Mouse (Mus musculus): Measurements from ENCODE around the gene Nat8f4.
"Not testable (repeated sequence)": the region's sequence is repeated elsewhere in the genome, so short reads cannot be mapped to it uniquely, and the experiment has no call there.

Gene Nat8f4

GRCm38 (mm10) chr6:85898596-85899475 is 5.8 kb downstream of the Nat8f4 start:
- not testable (repeated sequence) for DNase-seq

DNA sequence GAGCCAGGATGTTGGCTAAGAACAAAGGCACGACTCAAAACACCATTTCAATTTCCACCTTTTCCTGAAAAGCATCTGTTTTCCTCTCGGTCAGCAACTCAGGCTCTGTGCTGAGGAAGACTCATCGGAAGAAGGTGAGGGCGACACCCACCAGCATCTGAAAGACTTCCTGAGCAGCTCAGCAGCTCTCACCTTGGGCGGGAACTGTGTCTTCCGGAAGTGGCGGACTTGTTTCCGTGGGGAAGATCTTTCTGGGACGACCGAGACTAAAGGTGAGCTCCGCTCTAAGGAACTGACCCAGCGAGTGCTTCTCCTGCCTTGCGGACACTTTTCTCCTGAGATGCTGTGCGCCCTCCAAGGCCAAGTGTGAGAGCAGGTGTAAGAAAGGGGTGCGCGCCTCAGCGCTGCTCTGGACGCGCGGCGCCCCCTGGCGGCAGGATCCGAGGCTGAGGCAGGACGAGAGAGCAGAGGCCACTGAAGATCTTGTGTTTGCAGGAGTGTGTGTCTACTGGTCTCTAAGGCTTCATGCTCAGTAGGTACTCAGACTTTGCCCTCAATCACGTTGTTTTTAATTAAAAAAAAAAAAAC is 9.5 kb downstream of the Nat8f4 start:
- not testable (repeated sequence) for DNase-seq

GRCm38 (mm10) chr6:85888961-85889360 is 15.7 kb downstream of the Nat8f4 start:
- DNase-seq: no peak

DNA sequence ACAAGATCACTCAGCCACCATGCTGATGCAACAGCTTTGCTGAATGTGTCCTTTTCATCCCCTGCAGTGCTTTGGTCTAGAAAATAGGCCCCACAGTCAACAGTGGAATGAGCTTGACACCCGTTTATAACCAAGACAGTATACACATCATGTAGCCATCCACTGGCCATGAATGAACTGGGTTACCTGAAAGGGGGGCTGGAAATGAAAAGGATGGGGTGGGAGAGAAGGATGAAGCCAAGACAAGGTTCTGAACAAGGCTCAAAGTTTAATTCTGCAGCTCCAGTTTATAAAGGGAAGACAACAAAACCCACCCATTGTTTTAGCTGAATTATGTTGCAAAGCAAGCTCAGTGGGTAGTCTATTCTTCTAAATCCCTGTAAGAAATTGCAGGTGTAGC is 20.4 kb downstream of the Nat8f4 start:
- no peak for DNase-seq

DNA sequence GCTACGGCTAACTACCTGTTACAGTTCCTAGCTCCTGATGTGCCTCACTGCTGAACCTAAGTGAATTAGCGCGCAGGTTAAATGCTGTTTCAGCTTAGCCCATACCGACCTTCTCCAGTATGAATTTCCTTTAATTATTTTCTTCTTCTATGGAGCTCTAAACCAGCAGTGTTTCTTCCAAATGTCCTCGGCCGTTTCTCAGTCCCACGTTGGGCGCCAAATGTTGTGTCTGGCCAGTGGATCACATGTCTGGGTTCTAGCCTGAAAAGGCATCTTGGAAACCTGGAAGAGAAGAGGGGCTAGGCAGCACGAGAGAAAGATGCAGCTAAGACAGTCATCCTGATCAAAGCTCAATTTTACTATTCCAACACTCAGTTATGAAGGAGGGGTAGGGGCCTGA is 21.4 kb downstream of the Nat8f4 start:
- not testable (repeated sequence) for DNase-seq

DNA sequence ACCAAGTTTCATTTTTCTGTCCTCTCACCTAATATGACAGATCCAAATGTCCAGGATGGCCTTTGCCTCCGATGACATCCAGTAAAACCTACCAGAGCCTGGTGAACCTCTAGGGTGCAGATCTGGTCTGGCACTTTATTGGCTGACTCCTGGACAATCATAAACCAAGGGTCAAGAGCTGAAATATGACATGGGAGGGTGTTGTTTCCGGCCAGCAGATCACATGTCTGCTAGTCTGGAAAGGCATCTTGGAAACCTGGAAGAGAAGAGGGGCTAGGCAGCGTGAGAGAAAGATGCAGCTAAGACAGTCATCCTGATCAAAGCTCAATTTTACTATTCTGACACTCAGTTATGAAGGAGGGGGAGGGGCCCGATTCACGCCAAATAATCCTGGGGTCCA is 35.7 kb downstream of the Nat8f4 start, which contains the start of gene Nat8f2:
Gene Nat8f2, minus strand, starts transcription at position 153 of the 400 bp plus-strand sequence.
- DNase-seq: not testable (repeated sequence)

DNA sequence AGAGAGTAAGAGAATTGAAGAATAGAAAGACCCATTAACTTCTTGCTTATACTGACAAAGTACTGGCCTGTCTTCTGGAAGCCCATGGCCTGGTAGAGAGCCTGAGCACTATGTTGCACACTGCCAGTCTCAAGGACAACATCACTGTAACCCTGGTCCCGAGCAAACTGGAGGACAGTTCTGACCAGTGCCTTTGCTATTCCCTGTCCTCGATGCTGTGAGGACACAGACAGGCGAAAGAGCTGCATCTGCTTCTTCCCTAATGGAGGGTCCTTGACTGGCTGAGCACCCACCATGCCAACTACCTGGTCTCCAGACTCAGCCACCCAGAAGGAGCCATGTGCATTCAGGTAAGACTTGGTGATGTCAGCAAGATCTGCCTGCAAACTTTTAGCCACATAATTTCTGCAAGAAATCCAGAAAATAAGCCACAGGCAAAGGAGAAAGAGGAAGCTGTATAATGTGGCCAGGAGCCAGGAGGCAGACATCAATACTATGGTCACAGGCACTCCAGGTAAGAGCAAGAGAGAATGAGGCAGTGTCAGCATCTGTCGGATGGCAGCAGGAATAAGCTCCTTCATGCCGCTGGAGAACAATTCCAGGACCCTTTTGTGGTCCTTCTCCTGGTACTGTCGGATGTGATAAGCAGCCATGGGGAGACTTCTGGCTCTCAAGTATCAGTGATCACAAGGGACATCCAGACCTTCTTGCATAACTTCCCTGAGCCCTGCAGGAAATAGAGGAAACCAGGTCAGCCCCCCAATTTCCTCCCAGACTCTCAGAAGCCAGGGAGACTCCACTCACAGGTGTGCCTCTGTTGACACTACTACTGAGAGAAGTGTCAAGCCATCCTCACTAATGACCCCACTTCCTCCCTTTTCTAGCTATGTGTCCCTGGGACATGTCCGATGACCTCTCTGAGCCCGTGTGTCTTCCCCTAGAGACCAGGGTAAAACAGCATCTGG is 36.7 kb downstream of the Nat8f4 start:
- DNase-seq: no peak

GRCm38 (mm10) chr6:85866995-85867394 is 37.7 kb downstream of the Nat8f4 start:
- DNase-seq: not testable (repeated sequence)

DNA sequence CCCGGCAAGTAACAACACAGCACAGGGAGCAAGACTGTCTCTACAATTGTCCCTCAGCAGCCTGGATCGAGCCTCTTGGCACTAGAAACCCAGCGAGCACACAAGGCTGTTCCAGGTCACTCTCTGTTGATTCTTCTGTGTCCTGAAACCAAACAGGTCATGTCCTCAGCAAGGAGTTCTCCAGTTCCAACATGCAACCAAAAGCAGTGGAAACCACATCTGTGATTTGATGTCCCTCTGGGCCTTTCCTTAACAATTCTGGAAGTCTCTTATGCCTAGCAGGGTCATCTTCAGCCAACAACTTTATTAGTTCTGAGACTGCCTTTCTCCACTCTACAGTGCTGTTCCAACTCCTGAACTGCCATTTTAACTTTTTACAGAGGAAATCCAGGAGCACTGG is 38.5 kb downstream of the Nat8f4 start:
- DNase-seq: not testable (repeated sequence)

DNA sequence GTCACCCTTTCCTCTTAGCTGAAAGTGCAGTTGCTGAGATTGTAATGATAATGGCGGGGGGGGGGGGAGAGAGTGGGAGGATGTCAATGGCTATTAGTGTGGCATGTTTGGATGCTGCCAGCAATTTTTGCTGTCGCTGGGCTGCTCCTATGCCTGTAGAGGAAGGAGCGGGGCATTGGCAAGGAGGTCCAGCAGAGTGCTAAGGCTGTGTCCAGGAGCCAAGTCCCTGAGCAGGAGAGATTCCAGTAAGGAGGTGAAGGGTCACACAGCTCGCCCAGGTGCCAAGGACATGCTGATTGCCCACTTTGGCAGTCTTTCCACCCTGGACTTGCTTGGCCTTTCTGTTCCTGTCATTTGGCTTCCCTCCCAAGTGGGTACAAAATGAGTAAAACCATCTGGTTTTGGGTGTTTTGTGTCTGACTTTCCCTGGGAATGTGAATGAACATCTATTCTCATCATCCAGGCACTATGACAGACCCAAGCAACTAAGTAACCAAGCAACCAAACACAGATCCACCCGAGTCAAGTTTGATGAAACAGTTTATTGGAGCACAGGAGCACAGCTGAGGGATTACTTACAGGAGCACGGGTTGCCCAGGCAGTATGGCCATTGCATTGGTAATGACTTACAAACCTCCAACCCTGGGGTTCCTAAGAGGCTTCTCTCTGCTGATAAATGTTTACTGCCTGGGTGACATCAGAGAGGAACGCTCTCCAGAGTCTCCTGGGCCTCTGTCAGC is 39.6 kb downstream of the Nat8f4 start:
- DNase-seq: not testable (repeated sequence)

DNA sequence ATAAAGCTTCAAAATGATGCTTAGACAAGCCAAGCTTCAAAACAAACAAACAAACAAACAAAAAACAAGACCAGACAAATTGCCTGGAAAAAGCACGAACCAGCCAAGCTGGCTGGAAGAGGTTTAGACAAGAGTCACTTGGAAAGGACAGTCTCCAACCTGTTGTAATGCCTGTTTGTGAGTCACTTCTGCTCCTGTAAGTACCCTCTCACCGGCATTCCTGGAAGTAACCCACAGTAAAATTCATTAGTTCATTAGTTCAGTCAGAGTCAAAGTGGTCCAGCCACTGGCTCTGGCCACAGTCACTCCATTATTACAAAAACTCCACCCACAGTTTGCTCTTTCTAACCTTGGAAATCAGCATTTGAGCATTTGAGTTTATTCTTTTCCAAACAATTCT is 40.8 kb downstream of the Nat8f4 start:
- no peak for DNase-seq

DNA sequence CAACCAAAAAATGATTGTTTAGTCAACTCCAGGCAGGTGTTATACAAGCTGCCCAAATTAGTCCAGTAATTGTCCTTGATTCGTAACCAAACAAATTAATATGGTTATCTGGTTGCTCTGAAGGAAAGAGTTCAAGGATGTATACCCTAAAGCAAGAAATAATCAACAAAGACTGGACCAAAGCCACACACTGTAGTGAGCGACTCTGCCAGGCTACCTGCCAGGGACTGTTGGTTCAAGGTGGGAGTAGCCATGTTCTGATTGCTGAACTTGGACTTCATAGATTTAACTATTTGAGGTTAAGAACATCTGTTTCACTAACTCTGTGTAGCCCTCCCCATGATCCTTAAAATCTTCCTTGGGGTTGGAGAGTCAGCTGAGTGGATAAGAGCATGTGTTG is 41.5 kb downstream of the Nat8f4 start:
- DNase-seq: no peak

DNA sequence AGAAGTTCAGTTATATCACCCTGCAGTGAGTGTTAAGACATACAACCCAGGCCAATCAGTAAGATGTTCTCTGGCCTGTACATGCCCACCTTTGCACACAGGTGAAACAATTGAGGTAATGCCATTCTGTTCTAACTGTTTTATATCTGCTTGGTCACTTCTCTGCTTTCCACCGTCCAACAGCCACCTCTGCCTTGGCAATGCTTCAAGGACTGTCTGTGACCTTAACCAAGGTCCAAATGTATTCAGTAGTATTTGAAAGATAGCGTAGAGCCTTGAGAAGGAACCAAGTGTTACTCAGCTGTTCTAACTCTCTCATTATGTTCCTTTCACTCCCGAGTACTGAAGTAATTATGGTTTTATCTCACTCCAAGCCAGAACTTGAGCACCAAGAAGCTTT is 42.1 kb downstream of the Nat8f4 start:
- DNase-seq: no peak

GRCm38 (mm10) chr6:85861247-85861646 is 43.4 kb downstream of the Nat8f4 start:
- no peak for DNase-seq

GRCm38 (mm10) chr6:85856194-85856678 is 48.4 kb downstream of the Nat8f4 start:
- DNase-seq: peak; percentile 44

DNA sequence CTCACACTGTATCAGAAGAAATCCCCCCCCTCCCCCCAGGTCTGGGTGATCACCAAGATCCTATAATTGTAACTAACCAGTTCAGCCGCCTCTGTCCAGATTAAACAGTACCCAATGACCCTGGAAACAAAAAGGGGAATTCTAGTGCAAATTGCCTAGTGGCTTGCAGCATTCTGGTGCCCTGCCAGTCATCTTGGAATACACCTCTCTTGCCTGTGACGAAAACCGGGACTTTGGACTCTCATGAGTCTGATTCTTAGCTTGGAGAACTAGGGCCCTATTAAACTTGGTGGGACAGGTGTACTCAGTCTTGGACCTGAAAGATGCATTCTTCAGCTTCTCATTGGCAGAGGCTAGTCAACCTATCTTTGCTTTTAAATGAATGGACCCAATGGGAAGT is 51.2 kb downstream of the Nat8f4 start:
- no peak for DNase-seq

GRCm38 (mm10) chr6:85851062-85851773 is 53.5 kb downstream of the Nat8f4 start:
- no peak for DNase-seq

GRCm38 (mm10) chr6:85849240-85849639 is 55.4 kb downstream of the Nat8f4 start:
- DNase-seq: no peak

Data from right cerebral cortex, postnatal 4 days (tissue).